Mouse (Mus musculus) bone marrow, adult 2 months (tissue): Measurements from ENCODE around the gene Vmn2r111.

ENCODE experiments used
- CTCF ChIP-seq: fragments of 200-500 bp; IDR thresholded peaks from 2 replicates; pipeline ENCODE4 v1.5.1; 2011; ENCODE audit warnings: low read length, control low read depth; ENCODE audit not compliant: control insufficient read depth, insufficient read depth
- POLR2A ChIP-seq: fragments of 200-500 bp; IDR thresholded peaks from 2 replicates; pipeline ENCODE4 v1.6.1; 2011; ENCODE audit warnings: low read depth, mild to moderate bottlenecking, control low read depth, low read length, borderline replicate concordance; ENCODE audit not compliant: control insufficient read depth

GRCm38 (mm10) chr17:22497120-22497519 lies 76.2 kb downstream of the Vmn2r111 start:
- no peak for TF ChIP-seq CTCF
- TF ChIP-seq POLR2A, result no peak
